Mouse (Mus musculus) splenic B cell, adult 2 months (primary cell): ENCODE results near the gene Lhfpl4.

Experiments
- DNase-seq: peaks from one replicate; pipeline ENCODE4 v3.0.0-alpha.2; 2011; ENCODE audit warnings: low read depth, low spot score
- H3K27me3 ChIP-seq: 2 replicates; pipeline ENCODE4 v1.6.1; 2012; ENCODE audit warnings: mild to moderate bottlenecking, low read length, moderate library complexity, mixed read lengths; ENCODE audit not compliant: control insufficient read depth, poor library complexity, insufficient read depth, severe bottlenecking
- H3K36me3 ChIP-seq: 2 replicates; pipeline ENCODE4 v1.6.1; 2012; ENCODE audit warnings: mild to moderate bottlenecking, low read length, moderate library complexity, mixed read lengths; ENCODE audit not compliant: control insufficient read depth, poor library complexity, insufficient read depth, severe bottlenecking

Gene Lhfpl4

GRCm38 (mm10) chr6:113178286-113179194 lies 16.6 kb downstream of the Lhfpl4 start:
- no peak for DNase-seq
- Histone ChIP-seq H3K27me3 (no peaks in the 10 kb centered on the region), H3K36me3 (no peaks in the 10 kb centered on the region)

- Histone ChIP-seq H3K36me3 (no peaks in the 10 kb centered on the region), H3K27me3 (no peaks in the 10 kb centered on the region)
- no peak for DNase-seq
These were observed 18.6 kb downstream of the Lhfpl4 start for GRCm38 (mm10) chr6:113176613-113177012.

- no peak for DNase-seq
- Histone ChIP-seq H3K27me3 (no peaks in the 10 kb centered on the region), H3K36me3 (no peaks in the 10 kb centered on the region)
These were observed 19.7 kb downstream of the Lhfpl4 start for GRCm38 (mm10) chr6:113175469-113175868.

- peak; percentile 87 for DNase-seq
- H3K36me3 ChIP-seq = no peaks in the 10 kb centered on the region
- H3K27me3 ChIP-seq = no peaks in the 10 kb centered on the region
These were observed 22.6 kb downstream of the Lhfpl4 start for GRCm38 (mm10) chr6:113172568-113172967.

- no peaks in the 10 kb centered on the region for H3K36me3 ChIP-seq
- H3K27me3 ChIP-seq = no peaks in the 10 kb centered on the region
- no peak for DNase-seq
These were observed 23.2 kb downstream of the Lhfpl4 start for GRCm38 (mm10) chr6:113172011-113172410.

- Histone ChIP-seq H3K36me3 (no peaks in the 10 kb centered on the region), H3K27me3 (no peaks in the 10 kb centered on the region)
- no peak for DNase-seq
These were observed 24.5 kb downstream of the Lhfpl4 start for GRCm38 (mm10) chr6:113170651-113171050.

- DNase-seq = no peak
- no peaks in the 10 kb centered on the region for H3K27me3 ChIP-seq
- no peaks in the 10 kb centered on the region for H3K36me3 ChIP-seq
These were observed 25.3 kb downstream of the Lhfpl4 start for GRCm38 (mm10) chr6:113169852-113170251.

- H3K36me3 ChIP-seq = no peaks in the 10 kb centered on the region
- H3K27me3 ChIP-seq = no peaks in the 10 kb centered on the region
- DNase-seq = no peak
These were observed 26.7 kb downstream of the Lhfpl4 start for GRCm38 (mm10) chr6:113168316-113168975.

- H3K27me3 ChIP-seq = no peaks in the 10 kb centered on the region
- H3K36me3 ChIP-seq = no peaks in the 10 kb centered on the region
- DNase-seq = peak; percentile 32
These were observed 28.4 kb downstream of the Lhfpl4 start for GRCm38 (mm10) chr6:113166661-113167251.

GRCm38 (mm10) chr6:113163513-113163912 lies 31.7 kb downstream of the Lhfpl4 start:
- no peak for DNase-seq
- H3K27me3 ChIP-seq = no peaks in the 10 kb centered on the region
- no peaks in the 10 kb centered on the region for H3K36me3 ChIP-seq

GRCm38 (mm10) chr6:113161982-113162381 lies 33.2 kb downstream of the Lhfpl4 start:
- H3K27me3 ChIP-seq = no peaks in the 10 kb centered on the region
- DNase-seq = no peak

GRCm38 (mm10) chr6:113160106-113160505 lies 35.1 kb downstream of the Lhfpl4 start:
- DNase-seq = no peak
- peaks cover under 1% of the 10 kb centered on the region; the same call in 1 of the 2 replicates for H3K36me3 ChIP-seq
- H3K27me3 ChIP-seq = no peaks in the 10 kb centered on the region

More at GRCm38 (mm10) chr6:113161982-113162381, 33.2 kb downstream of the Lhfpl4 start:
- H3K36me3 ChIP-seq = no peaks in the 10 kb centered on the region

- DNase-seq = no peak
- peaks cover 16% of the 10 kb centered on the region for H3K36me3 ChIP-seq
These were observed 39.1 kb downstream of the Lhfpl4 start for GRCm38 (mm10) chr6:113156064-113156463.

GRCm38 (mm10) chr6:113154886-113155285 lies 40.3 kb downstream of the Lhfpl4 start:
- peaks cover 23% of the 10 kb centered on the region for H3K36me3 ChIP-seq
- no peak for DNase-seq

More at GRCm38 (mm10) chr6:113156064-113156463, 39.1 kb downstream of the Lhfpl4 start:
- no peaks in the 10 kb centered on the region for H3K27me3 ChIP-seq

GRCm38 (mm10) chr6:113154071-113154470 lies 41.1 kb downstream of the Lhfpl4 start:
- Histone ChIP-seq H3K27me3 (no peaks in the 10 kb centered on the region), H3K36me3 (peaks cover 26% of the 10 kb centered on the region)
- DNase-seq = no peak

More at GRCm38 (mm10) chr6:113154886-113155285, 40.3 kb downstream of the Lhfpl4 start:
- H3K27me3 ChIP-seq = no peaks in the 10 kb centered on the region
